Mouse (Mus musculus) gonadal fat pad, adult 2 months (tissue): ENCODE measurements around the gene Pfdn4. TPM values are rescaled to one million over a fixed set of nuclear protein-coding genes. Genes with fewer than 3 reads are reported as not detected.
"Not testable (repeated sequence)": the region's sequence is repeated elsewhere in the genome, so short reads cannot be mapped to it uniquely, and the experiment has no call there.

Experiments
- DNase-seq: peaks from one replicate; pipeline ENCODE4 v3.0.0-alpha.2; 2012; ENCODE audit warnings: low read depth
- polyA plus RNA-seq: library from polyadenylated mRNA; depleted of rRNA; stranded (reverse); fragments of >200 nt; gene quantifications from 2 replicates; pipeline ENCODE4 v1.2.3, GENCODE M21; 2012; rRNA removed

The Pfdn4 gene
- 5.3 and 6.1 TPM in 2 replicates for polyA plus RNA-seq

- DNase-seq, result no peak
Measured at GRCm38 (mm10) chr2:170496154-170496930, at the start of gene Pfdn4. Gene Pfdn4 (plus strand): TSS chr2:170496428.

DNA sequence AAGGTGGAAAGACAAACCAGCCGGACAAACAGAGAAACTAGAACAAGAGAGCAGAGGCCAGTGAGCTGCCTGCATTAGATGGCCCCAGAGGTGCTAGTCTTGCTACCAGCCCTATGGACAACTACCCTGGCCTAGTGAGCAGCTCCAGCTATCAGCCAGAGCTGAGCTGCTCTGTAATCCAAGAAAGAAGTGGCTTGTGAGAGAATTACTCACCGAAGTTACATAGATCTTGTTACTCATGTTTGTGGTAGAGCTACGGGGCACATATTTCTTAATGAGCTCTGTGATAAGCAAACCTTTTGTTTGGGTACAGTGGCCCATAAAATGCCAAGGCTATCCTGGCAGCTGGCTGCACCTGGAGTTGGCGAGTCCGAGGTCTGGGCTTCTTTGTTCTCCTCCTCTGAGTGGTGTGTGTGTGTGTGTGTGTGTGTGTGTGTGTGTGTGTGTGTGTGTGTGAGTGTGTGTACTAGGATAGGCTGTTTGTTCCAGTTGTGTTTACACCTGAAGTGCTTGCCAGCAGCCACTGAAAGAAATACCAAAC, 49.3 kb upstream of the Pfdn4 start:
- no peak for DNase-seq

GRCm38 (mm10) chr2:170447651-170448050, 48.6 kb upstream of the Pfdn4 start:
- DNase-seq, result no peak

GRCm38 (mm10) chr2:170450933-170451332, 45.3 kb upstream of the Pfdn4 start:
- DNase-seq, result no peak

DNA sequence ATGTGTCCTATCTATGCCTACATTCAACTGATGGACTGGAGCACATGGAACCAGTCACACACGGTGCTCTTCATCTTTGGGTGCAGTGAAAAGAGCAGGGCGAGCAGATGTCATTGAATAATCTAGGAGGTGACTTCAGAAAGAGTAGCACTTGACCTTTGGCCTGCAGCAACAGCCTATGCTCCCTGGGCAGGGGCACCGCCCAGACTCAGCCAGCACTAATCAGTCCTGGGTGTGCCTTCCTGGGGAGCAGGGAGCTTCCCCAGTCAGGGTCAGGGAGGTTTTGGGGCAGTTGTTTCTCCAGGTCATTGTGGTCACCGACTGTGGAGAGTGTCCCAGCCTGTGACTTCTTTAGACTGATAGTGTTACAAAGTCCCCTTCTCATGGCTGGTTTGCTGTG, 42.4 kb upstream of the Pfdn4 start:
- not testable (repeated sequence) for DNase-seq

- DNase-seq, result no peak
Measured at GRCm38 (mm10) chr2:170459183-170459582, 37.0 kb upstream of the Pfdn4 start.

DNA sequence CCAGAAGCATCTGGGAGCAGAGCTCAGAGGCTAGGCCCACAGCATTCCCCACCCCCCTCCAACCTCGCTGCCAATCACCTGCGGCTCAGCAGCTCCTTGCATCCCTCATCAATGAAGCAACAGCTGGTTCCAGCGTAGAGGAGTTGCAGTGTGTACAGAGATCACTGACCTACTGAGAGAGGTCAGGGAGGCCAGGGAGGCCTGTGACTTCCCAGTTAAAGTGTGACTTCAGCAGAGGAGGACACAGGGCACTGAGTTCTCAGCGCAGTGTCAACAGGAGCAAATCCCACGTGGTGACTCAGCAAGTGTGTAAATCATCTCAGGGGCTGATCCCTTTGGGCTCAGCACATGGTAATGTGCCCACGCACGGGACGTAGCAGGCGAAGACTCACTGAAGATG, 36.4 kb upstream of the Pfdn4 start:
- no peak for DNase-seq

- no peak for DNase-seq
Measured at GRCm38 (mm10) chr2:170461652-170462051, 34.6 kb upstream of the Pfdn4 start.

DNA sequence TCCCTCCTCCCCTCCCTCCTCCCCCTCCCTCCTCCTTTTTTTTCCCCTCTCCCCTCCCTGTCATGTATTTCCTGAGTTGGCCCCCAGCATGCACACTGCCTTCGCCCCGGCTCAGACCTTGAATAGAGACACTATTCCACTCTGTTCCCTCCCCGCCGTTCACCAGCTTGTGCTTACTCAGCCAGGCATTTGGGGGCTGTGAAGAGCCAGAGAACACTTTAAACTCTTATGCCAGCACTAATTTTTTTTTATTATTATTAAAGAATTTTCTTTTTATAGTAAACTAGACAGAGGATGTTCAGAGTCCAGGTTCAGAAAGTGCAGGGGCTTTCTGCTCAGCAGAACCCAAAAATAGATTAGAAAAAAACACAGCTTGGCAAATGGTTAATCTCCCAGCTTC, 31.4 kb upstream of the Pfdn4 start:
- DNase-seq, result no peak

DNA sequence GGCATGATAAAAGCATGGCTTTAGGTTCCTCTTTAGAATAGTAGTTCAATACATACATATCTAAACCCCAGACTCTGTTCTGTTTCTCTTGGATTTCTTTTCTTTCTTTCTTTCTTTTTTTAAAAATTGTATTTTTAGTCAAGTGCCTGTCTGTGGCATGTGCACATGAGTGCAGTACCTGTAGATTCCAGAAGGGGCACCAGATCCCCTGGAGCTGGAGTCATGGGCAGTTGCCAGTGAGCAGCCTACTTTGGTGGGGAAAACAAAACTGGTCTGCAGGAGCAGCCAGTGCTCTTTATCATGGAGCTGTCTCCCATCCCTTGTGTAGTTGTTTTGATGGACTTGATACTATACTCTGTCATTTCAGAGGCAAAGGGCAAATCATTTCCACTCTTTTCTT, 28.2 kb upstream of the Pfdn4 start:
- no peak for DNase-seq

GRCm38 (mm10) chr2:170469616-170470308, 26.5 kb upstream of the Pfdn4 start:
- DNase-seq, result no peak

GRCm38 (mm10) chr2:170470591-170470990, 25.6 kb upstream of the Pfdn4 start:
- DNase-seq, result no peak

DNA sequence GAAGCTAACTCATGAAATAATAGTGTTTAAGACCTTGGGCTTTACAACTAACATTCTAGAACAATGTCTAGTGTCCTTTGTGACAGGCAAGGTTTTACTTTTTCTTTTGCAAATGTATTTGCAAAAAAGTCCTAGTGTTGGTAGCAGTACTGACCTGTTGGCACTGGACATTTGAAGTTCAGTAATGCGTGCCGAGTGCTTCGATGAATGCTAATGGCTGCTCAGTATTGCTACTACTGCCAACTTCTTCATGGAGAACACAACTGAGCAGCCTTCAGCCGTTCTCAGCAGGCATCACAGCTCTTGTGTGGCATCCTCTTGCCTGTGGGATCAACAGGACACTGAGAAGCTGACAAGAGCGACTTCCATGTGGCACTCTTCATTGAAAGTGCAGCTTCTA, 22.1 kb upstream of the Pfdn4 start:
- no peak for DNase-seq

DNA sequence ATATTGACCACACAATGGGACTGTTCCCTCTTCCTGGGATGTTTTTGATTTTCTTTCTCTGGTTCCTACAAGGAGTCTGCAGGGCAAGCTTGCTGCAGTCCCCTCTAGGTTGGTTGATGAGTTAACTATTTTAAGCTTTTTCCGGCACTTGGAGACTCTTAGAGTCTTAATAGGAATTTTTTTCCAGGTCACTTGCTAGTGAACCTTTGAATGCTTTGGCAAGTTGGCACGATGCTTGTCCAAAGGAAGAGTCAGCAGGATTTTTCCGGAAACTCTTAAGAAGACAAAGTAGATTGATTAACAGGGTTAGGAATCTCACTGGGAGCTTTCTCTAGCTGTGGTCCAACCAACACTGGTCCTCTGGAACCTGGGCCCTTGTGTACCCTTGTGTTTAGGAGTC, 21.1 kb upstream of the Pfdn4 start:
- DNase-seq, result no peak

DNA sequence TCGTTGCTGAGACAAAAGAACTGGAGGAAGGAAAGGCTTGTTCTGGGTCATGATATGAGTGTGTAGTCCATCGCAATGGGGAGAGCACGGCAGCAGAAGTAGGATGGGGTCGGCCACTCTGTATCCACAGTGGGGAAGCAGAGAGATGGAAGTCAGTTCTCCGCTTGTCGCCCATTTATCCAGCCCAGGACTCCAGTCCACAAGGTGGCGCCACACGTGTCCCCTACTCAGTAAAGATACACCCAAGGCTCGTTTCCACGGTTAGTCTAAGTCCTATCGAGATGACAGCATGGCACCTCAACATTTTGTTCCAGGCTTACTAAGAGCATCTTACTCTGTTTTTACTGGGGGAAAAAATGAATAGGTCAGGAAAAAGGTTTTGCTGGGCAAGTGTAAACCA, 20.0 kb upstream of the Pfdn4 start:
- DNase-seq, result no peak

DNA sequence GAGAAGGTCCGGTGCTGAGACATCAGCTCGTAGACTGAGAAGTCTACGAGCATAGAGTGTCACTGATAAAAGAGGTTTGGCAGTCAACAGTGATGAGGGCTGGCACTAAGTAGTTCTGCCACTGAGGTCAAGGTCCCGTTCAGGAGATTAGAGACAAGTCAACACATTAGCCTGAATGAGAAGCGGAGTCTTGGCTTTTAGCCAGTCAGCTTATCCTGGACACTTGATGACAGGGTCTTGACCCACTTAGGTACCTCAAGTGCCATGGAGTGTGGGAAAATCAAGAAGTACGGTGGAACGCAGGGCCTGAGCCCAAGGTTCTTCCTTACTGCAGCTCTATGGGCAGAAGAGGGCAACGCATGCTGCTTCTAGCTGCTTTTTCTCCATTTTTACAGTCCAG, 19.6 kb upstream of the Pfdn4 start:
- no peak for DNase-seq

- DNase-seq, result no peak
Measured at GRCm38 (mm10) chr2:170482019-170482540, 14.1 kb upstream of the Pfdn4 start.

- no peak for DNase-seq
Measured at GRCm38 (mm10) chr2:170483914-170484313, 12.3 kb upstream of the Pfdn4 start.

DNA sequence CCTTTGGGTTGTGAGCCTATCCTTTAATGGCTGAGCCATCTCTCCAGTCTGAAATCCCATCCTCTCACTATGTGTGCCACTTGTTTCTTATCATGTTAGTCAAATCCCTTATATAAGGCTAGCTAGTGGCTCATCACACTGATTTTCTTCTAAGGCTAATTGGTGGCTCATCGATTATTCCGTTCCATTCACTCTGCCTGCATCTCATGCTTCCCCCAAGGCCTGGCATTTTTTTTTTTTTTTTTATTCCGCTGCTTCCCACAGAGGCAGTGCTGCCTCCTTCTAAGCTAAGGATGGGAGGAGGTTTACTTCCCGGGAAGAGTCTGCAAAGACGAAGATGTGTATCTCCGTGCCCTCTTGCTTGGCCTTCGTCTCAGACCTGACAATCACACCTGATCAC, 9.0 kb upstream of the Pfdn4 start:
- no peak for DNase-seq

- no peak for DNase-seq
Measured at GRCm38 (mm10) chr2:170487890-170488502, 8.2 kb upstream of the Pfdn4 start.

GRCm38 (mm10) chr2:170494784-170495710, 1.2 kb upstream of the Pfdn4 start:
- no peak for DNase-seq
